Mouse (Mus musculus): ENCODE measurements around the gene Mrps24. TPM values are rescaled to one million over a fixed set of nuclear protein-coding genes. Genes with fewer than 3 reads are reported as not detected.

Mrps24 gene
- polyA plus RNA-seq, 1 experiment from 2014 or later, result 204 TPM

DNA sequence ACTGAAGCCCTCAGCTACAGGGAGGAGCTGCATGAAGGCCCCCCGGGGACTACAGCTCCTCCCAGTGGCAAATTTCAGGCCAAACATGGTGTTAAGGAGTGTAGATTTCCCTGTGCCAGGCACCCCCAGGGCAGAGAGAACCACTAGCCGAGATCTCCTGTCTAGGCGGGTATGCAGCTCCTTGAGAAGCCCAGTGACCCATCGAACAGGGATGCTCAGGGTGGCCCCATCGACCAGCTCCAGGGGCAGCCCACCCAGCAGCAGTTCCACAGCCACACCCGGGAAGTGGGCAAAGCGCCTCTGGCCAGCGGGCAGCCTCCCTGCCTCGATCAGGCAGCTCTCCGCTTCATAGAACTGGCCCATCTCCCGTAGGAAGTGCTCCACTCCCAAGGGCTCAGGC lies 766 bp upstream of the Mrps24 start:
- WGBS, result 90% methylated on average over 11 of the region's 11 CpGs

DNA sequence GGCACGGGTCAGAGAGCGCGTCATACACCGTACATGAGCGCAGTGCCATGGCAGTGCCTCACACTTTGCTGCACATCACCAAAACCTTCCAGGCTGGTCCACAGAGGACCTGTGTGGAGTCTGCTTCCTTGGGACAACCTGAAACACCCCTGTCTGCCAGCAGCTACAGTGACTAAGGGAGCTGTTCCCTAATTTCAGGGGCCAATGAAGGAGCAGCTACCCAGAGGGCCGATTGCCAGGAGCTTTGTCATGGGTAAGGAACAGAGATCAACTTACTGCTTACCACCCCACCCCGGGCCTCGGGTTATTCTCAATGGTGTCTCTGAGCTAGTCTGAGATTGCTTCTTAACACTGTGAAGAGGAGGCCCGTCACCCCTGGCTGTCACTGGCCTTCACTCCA lies 301 bp downstream of the Mrps24 start:
- 90% methylated on average over 9 of the region's 9 CpGs for WGBS
- Histone ChIP-seq H3K36me3 (ENCODE audit: control insufficient read depth, insufficient read depth, low read length) (peaks cover 18% of the 10 kb centered on the region), H3K4me3 (ENCODE audit: low read depth, low read length) (no peak overlapping the region), H3K4me1 (replicated peaks; ENCODE audit: control insufficient read depth, insufficient read depth, low read length) (no peaks in the 10 kb centered on the region), H3K27me3 (replicated peaks; ENCODE audit: control insufficient read depth, insufficient read depth, low read length) (no peaks in the 10 kb centered on the region), H3K27ac (ENCODE audit: low read depth, low read length) (no peak overlapping the region), H3K9ac (ENCODE audit: low read depth, low read length) (no peak overlapping the region), H3K9me3 (ENCODE audit: control insufficient read depth, low read length) (no peaks in the 10 kb centered on the region), H3K4me2 (no peak overlapping the region)
- ATAC-seq (replicated peaks; ENCODE audit: low FRiP score), result no peak
- DNase-seq (ENCODE audit: low spot score), result no peak

More for the DNA sequence above, 766 bp upstream of the Mrps24 start:
- H3K27me3 ChIP-seq (replicated peaks; ENCODE audit: control insufficient read depth, insufficient read depth, low read length), result no peaks in the 10 kb centered on the region
- no peaks in the 10 kb centered on the region for H3K4me1 ChIP-seq (replicated peaks; ENCODE audit: control insufficient read depth, insufficient read depth, low read length)
- H3K9ac ChIP-seq (ENCODE audit: low read depth, low read length), result no peak overlapping the region
- DNase-seq (ENCODE audit: low spot score), result no peak
- no peaks in the 10 kb centered on the region for H3K9me3 ChIP-seq (ENCODE audit: control insufficient read depth, low read length)
- no peak overlapping the region for H3K27ac ChIP-seq (ENCODE audit: low read depth, low read length)
- no peak overlapping the region for H3K4me2 ChIP-seq
- ATAC-seq (replicated peaks; ENCODE audit: low FRiP score), result no peak
- peaks cover 18% of the 10 kb centered on the region for H3K36me3 ChIP-seq (ENCODE audit: control insufficient read depth, insufficient read depth, low read length)
- no peak overlapping the region for H3K4me3 ChIP-seq (ENCODE audit: low read depth, low read length)

DNA sequence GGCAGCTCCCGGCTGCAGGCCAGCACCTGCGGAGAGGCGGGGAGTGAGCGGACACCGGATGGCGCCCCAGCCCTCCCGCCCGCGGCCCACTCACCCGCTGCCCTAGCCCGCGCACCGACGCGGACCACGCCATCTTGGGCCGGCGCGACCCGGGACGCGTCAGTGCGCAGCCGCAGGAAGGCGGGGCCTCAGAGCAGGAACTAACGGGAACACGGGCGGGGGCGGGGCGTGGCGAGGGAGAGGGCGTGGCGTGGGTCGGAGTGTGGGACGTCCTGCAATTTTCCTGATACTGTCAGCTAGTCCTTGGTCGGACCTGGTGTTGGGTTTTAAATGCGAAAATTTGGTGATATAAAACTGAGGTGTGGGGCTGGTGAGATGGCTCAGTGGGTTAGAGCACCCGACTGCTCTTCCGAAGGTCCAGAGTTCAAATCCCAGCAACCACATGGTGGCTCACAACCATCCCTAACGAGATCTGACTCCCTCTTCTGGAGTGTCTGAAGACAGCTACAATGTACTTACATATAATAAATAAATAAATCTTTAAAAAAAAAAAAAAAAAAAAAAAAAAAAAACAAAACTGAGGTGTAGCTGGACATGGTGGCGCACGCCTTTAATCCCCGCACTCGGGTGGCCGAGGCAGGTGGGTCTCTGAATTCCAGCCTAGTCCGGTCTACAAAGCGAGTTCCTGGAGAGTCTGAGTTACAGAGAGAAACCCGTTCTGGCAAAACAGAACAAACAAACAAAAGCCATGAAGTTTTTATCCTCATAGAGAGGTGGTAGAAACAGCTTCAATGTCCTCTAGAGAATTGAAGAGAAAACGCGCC lies 7.7 kb downstream of the Mrps24 start:
- peak; percentile 92 for DNase-seq (ENCODE audit: low spot score)
- ATAC-seq (replicated peaks; ENCODE audit: low FRiP score), result peak; percentile 93
- WGBS, result 18% methylated on average over 48 of the region's 50 CpGs
- Histone ChIP-seq H3K4me3 (ENCODE audit: low read depth, low read length) (peak overlapping the region; percentile 76), H3K27ac (ENCODE audit: low read depth, low read length) (peak overlapping the region; percentile 56; the same call in 1 of the 2 replicates), H3K9me3 (ENCODE audit: control insufficient read depth, low read length) (no peaks in the 10 kb centered on the region), H3K9ac (ENCODE audit: low read depth, low read length) (peak overlapping the region; percentile 85), H3K27me3 (replicated peaks; ENCODE audit: control insufficient read depth, insufficient read depth, low read length) (no peaks in the 10 kb centered on the region), H3K4me1 (replicated peaks; ENCODE audit: control insufficient read depth, insufficient read depth, low read length) (peaks cover 10% of the 10 kb centered on the region), H3K4me2 (peak overlapping the region; percentile 73), H3K36me3 (ENCODE audit: control insufficient read depth, insufficient read depth, low read length) (peaks cover 13% of the 10 kb centered on the region)

DNA sequence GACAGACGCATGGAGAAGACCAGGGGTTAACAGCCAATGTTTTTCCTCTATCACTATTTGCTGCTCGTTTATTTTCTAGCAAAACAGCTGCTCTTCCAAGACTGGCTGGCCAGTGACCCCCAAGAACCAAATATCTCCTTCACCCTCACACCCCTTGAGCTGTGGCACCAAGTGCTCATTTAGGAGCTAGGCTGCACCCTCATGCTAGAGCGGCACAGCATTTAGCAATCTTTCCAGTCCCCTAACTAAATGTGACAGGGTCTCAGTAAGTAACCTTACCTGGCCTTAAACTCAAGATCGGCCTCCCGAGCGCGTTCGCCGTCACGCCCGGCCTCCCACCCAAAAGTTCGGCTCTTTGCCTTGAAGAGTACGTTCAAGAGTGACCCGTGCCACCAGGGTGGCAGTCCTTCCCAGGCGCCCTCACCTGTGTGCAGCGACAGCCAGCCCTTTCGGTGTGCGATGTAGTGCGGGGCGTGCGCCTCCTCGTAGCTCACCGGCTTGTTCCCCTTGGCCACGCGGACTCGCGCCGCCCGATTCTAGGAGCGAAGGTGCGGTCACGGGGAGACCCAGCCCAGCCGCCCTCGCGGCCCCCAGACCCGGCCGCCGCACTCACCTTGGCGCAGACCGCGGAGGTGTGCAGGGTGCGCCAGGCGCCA lies 8.5 kb downstream of the Mrps24 start:
- Histone ChIP-seq H3K36me3 (ENCODE audit: control insufficient read depth, insufficient read depth, low read length) (peaks cover 14% of the 10 kb centered on the region), H3K9me3 (ENCODE audit: control insufficient read depth, low read length) (no peaks in the 10 kb centered on the region), H3K4me2 (peak overlapping the region; percentile 73), H3K4me3 (ENCODE audit: low read depth, low read length) (peak overlapping the region; percentile 76), H3K27me3 (replicated peaks; ENCODE audit: control insufficient read depth, insufficient read depth, low read length) (no peaks in the 10 kb centered on the region), H3K9ac (ENCODE audit: low read depth, low read length) (peak overlapping the region; percentile 85), H3K4me1 (replicated peaks; ENCODE audit: control insufficient read depth, insufficient read depth, low read length) (peaks cover 10% of the 10 kb centered on the region), H3K27ac (ENCODE audit: low read depth, low read length) (peak overlapping the region; percentile 56; the same call in 1 of the 2 replicates)
- ATAC-seq (replicated peaks; ENCODE audit: low FRiP score) (peak; percentile 71), DNase-seq (ENCODE audit: low spot score) (peak; percentile 67)
- WGBS, result under 1% methylated on average over 43 of the region's 43 CpGs

DNA sequence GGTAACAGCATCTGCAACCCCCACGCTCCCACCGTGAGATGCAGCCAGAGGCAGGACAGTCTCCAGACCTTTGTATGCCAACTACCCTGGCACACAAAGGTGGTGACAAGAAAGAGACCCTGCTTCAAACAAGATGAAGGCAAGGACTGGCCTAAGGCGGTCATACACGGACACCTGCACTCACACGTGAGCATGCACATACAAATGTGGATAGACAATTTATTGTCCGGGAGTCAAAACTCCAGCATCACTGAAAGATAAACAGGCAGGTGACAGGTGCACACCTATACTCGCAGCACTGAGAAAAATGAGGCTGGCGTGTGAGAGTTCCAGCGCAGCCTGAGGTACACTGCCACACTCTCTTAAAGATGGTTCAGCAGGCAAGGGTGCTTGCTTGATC lies 9.5 kb downstream of the Mrps24 start:
- H3K4me3 ChIP-seq (ENCODE audit: low read depth, low read length), result peak overlapping the region; percentile 76
- ATAC-seq (replicated peaks; ENCODE audit: low FRiP score) (no peak), DNase-seq (ENCODE audit: low spot score) (no peak)
- peak overlapping the region; percentile 73 for H3K4me2 ChIP-seq
- no peaks in the 10 kb centered on the region for H3K27me3 ChIP-seq (replicated peaks; ENCODE audit: control insufficient read depth, insufficient read depth, low read length)
- H3K9ac ChIP-seq (ENCODE audit: low read depth, low read length), result peak overlapping the region; percentile 85
- H3K27ac ChIP-seq (ENCODE audit: low read depth, low read length), result no peak overlapping the region
- peaks cover 10% of the 10 kb centered on the region for H3K4me1 ChIP-seq (replicated peaks; ENCODE audit: control insufficient read depth, insufficient read depth, low read length)
- 93% methylated on average over 9 of the region's 9 CpGs for WGBS
- peaks cover 14% of the 10 kb centered on the region for H3K36me3 ChIP-seq (ENCODE audit: control insufficient read depth, insufficient read depth, low read length)
- H3K9me3 ChIP-seq (ENCODE audit: control insufficient read depth, low read length), result no peaks in the 10 kb centered on the region

DNA sequence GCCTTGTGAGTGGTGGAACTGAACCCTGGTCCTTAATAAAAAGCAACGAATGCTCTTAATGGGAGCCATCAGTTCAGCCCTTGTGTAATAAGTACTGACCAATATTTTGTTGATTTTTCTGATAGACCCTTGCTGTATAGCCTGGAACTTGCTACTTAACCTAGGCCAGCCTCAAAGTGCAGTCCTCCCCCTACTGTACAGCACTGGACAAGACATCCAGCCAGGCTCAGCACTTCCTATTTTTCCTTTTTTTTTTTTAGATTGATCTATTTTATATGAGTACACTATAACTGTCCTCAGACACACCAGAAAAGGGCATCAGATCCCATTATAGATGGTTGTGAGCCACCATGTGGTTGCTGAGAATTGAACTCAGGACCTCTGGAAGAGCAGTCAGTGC lies 12.1 kb downstream of the Mrps24 start:
- no peak overlapping the region for H3K9ac ChIP-seq (ENCODE audit: low read depth, low read length)
- DNase-seq (ENCODE audit: low spot score) (no peak), ATAC-seq (replicated peaks; ENCODE audit: low FRiP score) (no peak)
- peaks cover 14% of the 10 kb centered on the region for H3K36me3 ChIP-seq (ENCODE audit: control insufficient read depth, insufficient read depth, low read length)
- no peak overlapping the region for H3K27ac ChIP-seq (ENCODE audit: low read depth, low read length)
- 91% methylated on average over 1 of the region's 1 CpGs for WGBS
- no peak overlapping the region for H3K4me3 ChIP-seq (ENCODE audit: low read depth, low read length)
- H3K4me1 ChIP-seq (replicated peaks; ENCODE audit: control insufficient read depth, insufficient read depth, low read length), result peaks cover 10% of the 10 kb centered on the region
- no peak overlapping the region for H3K4me2 ChIP-seq
- no peaks in the 10 kb centered on the region for H3K9me3 ChIP-seq (ENCODE audit: control insufficient read depth, low read length)
- H3K27me3 ChIP-seq (replicated peaks; ENCODE audit: control insufficient read depth, insufficient read depth, low read length), result no peaks in the 10 kb centered on the region

DNA sequence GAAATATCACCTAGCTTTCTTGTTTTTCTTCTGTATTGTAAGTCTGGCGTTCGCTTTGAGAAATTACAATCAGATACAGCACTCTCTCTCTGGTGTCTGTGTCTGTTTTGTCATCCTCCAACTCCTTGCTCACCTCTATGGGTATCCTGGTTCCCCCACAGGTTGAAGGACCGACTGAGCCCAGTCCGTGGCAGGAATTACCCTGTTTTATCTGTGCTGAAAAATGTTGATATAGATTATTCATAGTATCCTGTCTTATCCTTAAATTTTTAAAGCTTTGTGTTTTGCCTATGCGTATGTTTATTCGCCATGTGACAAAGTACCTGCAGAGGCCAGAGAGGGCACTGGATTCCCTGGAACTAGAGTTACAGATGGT lies 12.5 kb downstream of the Mrps24 start:
- Histone ChIP-seq H3K36me3 (ENCODE audit: control insufficient read depth, insufficient read depth, low read length) (peaks cover 14% of the 10 kb centered on the region), H3K4me1 (replicated peaks; ENCODE audit: control insufficient read depth, insufficient read depth, low read length) (peaks cover 10% of the 10 kb centered on the region), H3K27ac (ENCODE audit: low read depth, low read length) (no peak overlapping the region), H3K4me2 (no peak overlapping the region), H3K9ac (ENCODE audit: low read depth, low read length) (no peak overlapping the region), H3K4me3 (ENCODE audit: low read depth, low read length) (no peak overlapping the region), H3K9me3 (ENCODE audit: control insufficient read depth, low read length) (no peaks in the 10 kb centered on the region), H3K27me3 (replicated peaks; ENCODE audit: control insufficient read depth, insufficient read depth, low read length) (no peaks in the 10 kb centered on the region)
- WGBS, result 91% methylated on average over 6 of the region's 6 CpGs
- ATAC-seq (replicated peaks; ENCODE audit: low FRiP score) (no peak), DNase-seq (ENCODE audit: low spot score) (no peak)

DNA sequence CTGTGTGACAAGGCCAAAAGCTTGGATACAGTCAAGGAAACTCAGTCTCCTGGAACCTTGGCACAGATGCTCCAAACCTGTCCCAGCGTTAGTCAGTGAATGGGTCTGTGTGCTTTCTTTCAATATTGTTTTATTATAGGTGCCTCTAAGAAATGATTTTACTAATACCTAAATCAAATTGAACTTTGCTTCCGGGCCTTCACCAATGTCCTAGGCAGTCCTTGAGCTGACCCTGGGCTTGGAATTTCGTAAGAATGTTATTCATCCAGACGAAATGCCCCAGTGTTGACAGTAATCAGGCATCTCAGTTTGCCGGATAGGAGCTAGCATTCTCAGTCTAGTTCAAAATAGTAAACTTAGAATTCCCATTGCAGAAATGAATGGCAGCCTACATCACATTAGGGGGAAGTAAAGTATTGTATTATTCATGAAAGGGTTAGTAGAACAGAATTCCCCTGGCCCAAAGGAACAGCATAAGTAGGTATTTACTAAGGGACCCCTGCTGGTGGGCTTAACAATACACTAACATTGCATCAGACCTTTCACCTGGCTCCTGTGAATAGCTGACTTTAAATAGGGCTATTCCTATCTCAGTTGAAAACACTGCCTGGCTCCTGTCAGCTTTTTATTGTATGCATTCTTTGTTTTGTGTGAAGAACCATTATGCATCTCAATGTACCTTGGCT lies 13.1 kb downstream of the Mrps24 start:
- ATAC-seq (replicated peaks; ENCODE audit: low FRiP score) (no peak), DNase-seq (ENCODE audit: low spot score) (no peak)
- Histone ChIP-seq H3K27ac (ENCODE audit: low read depth, low read length) (no peak overlapping the region), H3K27me3 (replicated peaks; ENCODE audit: control insufficient read depth, insufficient read depth, low read length) (no peaks in the 10 kb centered on the region), H3K4me2 (no peak overlapping the region), H3K4me3 (ENCODE audit: low read depth, low read length) (no peak overlapping the region), H3K4me1 (replicated peaks; ENCODE audit: control insufficient read depth, insufficient read depth, low read length) (peaks cover 10% of the 10 kb centered on the region), H3K9me3 (ENCODE audit: control insufficient read depth, low read length) (no peaks in the 10 kb centered on the region), H3K9ac (ENCODE audit: low read depth, low read length) (no peak overlapping the region), H3K36me3 (ENCODE audit: control insufficient read depth, insufficient read depth, low read length) (peaks cover 14% of the 10 kb centered on the region)
- WGBS, result 77% methylated on average over 5 of the region's 5 CpGs
